Mouse (Mus musculus) heart, embryonic 11.5 days (tissue): ENCODE measurements around the gene Gm20388. TPM values are rescaled to one million over a fixed set of nuclear protein-coding genes. Genes with fewer than 3 reads are reported as not detected.

ENCODE experiments used
- ATAC-seq: fragments of 200-750 bp; cut with Nextera tagmentation; replicated peaks from 2 replicates; pipeline ENCODE4 v1.8.0; 2017; ENCODE audit warnings: moderate library complexity; ENCODE audit not compliant: insufficient number of reproducible peaks, low FRiP score, low TSS enrichment
- H3K27ac ChIP-seq: fragments of 300-500 bp; sonication (generic); 2 replicates; pipeline ENCODE4 v1.5.1; 2014; ENCODE audit warnings: mild to moderate bottlenecking, low read depth, low read length
- H3K27me3 ChIP-seq: fragments of 300-500 bp; sonication (generic); 2 replicates; pipeline ENCODE4 v1.6.1; 2014; ENCODE audit warnings: mild to moderate bottlenecking, low read length, mixed read lengths; ENCODE audit not compliant: control insufficient read depth, insufficient read depth
- H3K36me3 ChIP-seq: fragments of 300-500 bp; sonication (generic); 2 replicates; pipeline ENCODE4 v1.6.1; 2014; ENCODE audit warnings: mild to moderate bottlenecking, low read length, moderate library complexity, mixed read lengths; ENCODE audit not compliant: control insufficient read depth, insufficient read depth
- H3K4me1 ChIP-seq: fragments of 300-500 bp; sonication (generic); 2 replicates; pipeline ENCODE4 v1.6.1; 2014; ENCODE audit warnings: low read length; ENCODE audit not compliant: control insufficient read depth, insufficient read depth
- H3K4me2 ChIP-seq: fragments of 300-500 bp; sonication (generic); 2 replicates; pipeline ENCODE4 v1.6.1; 2014; ENCODE audit warnings: mild to moderate bottlenecking, moderate library complexity
- H3K4me3 ChIP-seq: fragments of 300-500 bp; sonication (generic); 2 replicates; pipeline ENCODE4 v1.5.1; 2014; ENCODE audit warnings: low read depth, low read length
- H3K9ac ChIP-seq: fragments of 300-500 bp; sonication (generic); 2 replicates; pipeline ENCODE4 v1.6.1; 2014; ENCODE audit warnings: mild to moderate bottlenecking, low read depth, low read length, moderate library complexity
- H3K9me3 ChIP-seq: fragments of 300-500 bp; sonication (generic); replicated peaks from 2 replicates; pipeline ENCODE4 v1.6.1; 2016; ENCODE audit warnings: low read length; ENCODE audit not compliant: control insufficient read depth
- WGBS: fragments of 180-500 bp; shearing (Covaris S2); extraction: QIAGEN DNeasy Blood & Tissue Kit; methylation state at CpG from one replicate; pipeline ENCODE4 v1.1.7; 2014; ENCODE audit not compliant: insufficient replicate concordance; 5-methylcytosine and 5-hydroxymethylcytosine counted together
- polyA plus RNA-seq: library from polyadenylated mRNA; unstranded; fragments of >200 nt; fragmentation: Nextera tagmentation; extraction: Ambion mirVana; gene quantifications from 2 replicates; pipeline ENCODE4 v1.2.1, GENCODE M21; 2014

Gm20388 gene
- polyA plus RNA-seq, 1 experiment from 2014 or later, result 6.4 TPM

GRCm38 (mm10) chr8:123234918-123235519 lies 3324.4 kb downstream of the Gm20388 start:
- ATAC-seq, result no peak
- whole genome bisulfite sequencing, result 37% methylated on average over 13 of the region's 13 CpGs
- Histone ChIP-seq H3K4me1 (peaks cover 7% of the 10 kb centered on the region; the same call in 1 of the 2 replicates), H3K9ac (peak overlapping the region; percentile 56), H3K27me3 (peaks cover 31% of the 10 kb centered on the region), H3K4me3 (peak overlapping the region; percentile 50), H3K27ac (no peak overlapping the region), H3K36me3 (no peaks in the 10 kb centered on the region), H3K9me3 (no peaks in the 10 kb centered on the region), H3K4me2 (peak overlapping the region; percentile 80)

GRCm38 (mm10) chr8:123235520-123236497 lies 3325.2 kb downstream of the Gm20388 start, which contains the start of gene Spata2l:
Spata2l (minus strand) TSS chr8:123236233.
- Histone ChIP-seq H3K27me3 (peaks cover 31% of the 10 kb centered on the region), H3K9me3 (no peaks in the 10 kb centered on the region), H3K9ac (peak within 1 kb of the TSS; percentile 56), H3K4me3 (peak within 1 kb of the TSS; percentile 50), H3K4me1 (peaks cover 7% of the 10 kb centered on the region; the same call in 1 of the 2 replicates), H3K36me3 (no peaks in the 10 kb centered on the region), H3K4me2 (peak within 1 kb of the TSS; percentile 80), H3K27ac (no peak within 1 kb of the TSS)
- ATAC-seq, result peak; percentile 78
- 2% methylated on average over 57 of the region's 57 CpGs for WGBS

- ATAC-seq, result no peak
- peaks cover 17% of the 10 kb centered on the region for H3K27me3 ChIP-seq
Measured at GRCm38 (mm10) chr8:123239398-123239797, 3328.8 kb downstream of the Gm20388 start.

DNA sequence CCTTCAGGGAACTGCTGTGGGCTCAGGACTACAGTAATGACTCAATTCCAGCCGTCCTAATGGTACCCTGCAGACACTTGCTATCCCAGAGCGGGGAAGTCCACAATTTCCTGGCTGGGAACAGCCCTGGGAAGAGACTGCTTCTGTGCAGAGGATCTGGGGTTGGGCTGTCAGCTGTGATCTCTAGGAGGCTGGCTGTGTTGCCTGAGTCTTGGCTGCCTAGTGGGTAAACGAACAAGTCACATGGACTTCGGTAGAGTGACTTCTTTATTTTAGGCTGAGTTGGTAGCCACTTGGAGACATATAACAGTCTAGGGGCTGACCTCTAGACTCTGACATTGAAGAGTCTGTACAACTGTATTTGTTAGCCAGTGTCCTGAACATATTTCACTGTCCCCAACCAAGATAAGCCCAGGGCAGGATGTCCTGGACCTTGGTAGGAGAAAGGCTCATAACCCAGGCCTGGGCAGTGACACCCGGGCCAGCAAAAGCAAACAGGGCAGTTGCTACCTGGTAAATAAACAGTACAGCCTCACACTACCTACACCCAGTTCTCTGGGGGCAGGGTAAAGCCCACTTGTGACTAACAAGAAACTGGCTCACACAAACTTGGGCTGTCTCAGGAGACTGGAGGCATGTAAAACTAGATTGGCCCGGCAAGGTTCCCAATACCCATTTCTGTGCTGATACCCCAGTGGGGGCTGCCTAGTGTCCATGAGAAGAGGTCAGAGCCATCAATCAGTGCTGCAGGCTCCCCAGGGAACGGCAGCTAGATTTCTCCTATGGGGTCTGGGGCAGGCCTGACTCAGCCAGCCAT lies 3331.7 kb downstream of the Gm20388 start:
- no peak for ATAC-seq
- Histone ChIP-seq H3K4me2 (no peak overlapping the region), H3K4me1 (no peaks in the 10 kb centered on the region), H3K9me3 (no peaks in the 10 kb centered on the region), H3K27me3 (no peaks in the 10 kb centered on the region), H3K9ac (no peak overlapping the region), H3K4me3 (no peak overlapping the region), H3K36me3 (peaks cover 21% of the 10 kb centered on the region), H3K27ac (no peak overlapping the region)
- 78% methylated on average over 7 of the region's 7 CpGs for WGBS

More at GRCm38 (mm10) chr8:123239398-123239797, 3328.8 kb downstream of the Gm20388 start:
- 88% methylated on average over 10 of the region's 10 CpGs for WGBS
- peaks cover 5% of the 10 kb centered on the region for H3K36me3 ChIP-seq
- H3K4me1 ChIP-seq, result peaks cover 7% of the 10 kb centered on the region; the same call in 1 of the 2 replicates
- no peak overlapping the region for H3K9ac ChIP-seq
- no peak overlapping the region for H3K4me3 ChIP-seq
- no peak overlapping the region for H3K4me2 ChIP-seq
- H3K27ac ChIP-seq, result no peak overlapping the region
- H3K9me3 ChIP-seq, result no peaks in the 10 kb centered on the region

DNA sequence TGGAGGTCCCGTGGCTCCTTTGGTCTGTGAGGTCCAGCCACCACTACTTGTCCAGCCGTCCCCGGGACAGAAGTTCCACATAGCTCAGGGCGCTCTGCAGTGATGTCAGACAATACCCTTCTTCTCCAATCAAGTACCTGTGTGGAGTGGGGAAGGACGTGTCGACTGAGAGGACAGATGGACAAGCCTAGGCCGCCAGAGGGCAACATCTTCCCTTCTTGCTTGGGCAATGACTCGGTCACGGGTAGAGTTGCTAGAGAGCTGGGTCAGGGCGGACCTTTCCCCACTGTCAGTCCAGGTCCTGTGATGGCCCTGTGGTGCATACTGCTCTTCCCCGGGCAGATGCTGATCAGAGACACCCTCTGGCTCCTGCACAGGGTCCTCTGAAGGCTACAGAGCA lies 3332.4 kb downstream of the Gm20388 start:
- no peak overlapping the region for H3K4me3 ChIP-seq
- no peak overlapping the region for H3K4me2 ChIP-seq
- no peak overlapping the region for H3K9ac ChIP-seq
- H3K36me3 ChIP-seq, result peaks cover 25% of the 10 kb centered on the region
- 63% methylated on average over 11 of the region's 11 CpGs for WGBS
- H3K27ac ChIP-seq, result no peak overlapping the region
- no peaks in the 10 kb centered on the region for H3K27me3 ChIP-seq
- ATAC-seq, result no peak
- H3K9me3 ChIP-seq, result no peaks in the 10 kb centered on the region
- H3K4me1 ChIP-seq, result no peaks in the 10 kb centered on the region

GRCm38 (mm10) chr8:123244382-123244781 lies 3333.7 kb downstream of the Gm20388 start:
- no peaks in the 10 kb centered on the region for H3K4me1 ChIP-seq
- no peak overlapping the region for H3K9ac ChIP-seq
- peaks cover 33% of the 10 kb centered on the region for H3K36me3 ChIP-seq
- H3K4me2 ChIP-seq, result no peak overlapping the region
- H3K27me3 ChIP-seq, result no peaks in the 10 kb centered on the region
- 85% methylated on average over 4 of the region's 4 CpGs for WGBS
- no peak for ATAC-seq
- no peaks in the 10 kb centered on the region for H3K9me3 ChIP-seq
- no peak overlapping the region for H3K4me3 ChIP-seq
- no peak overlapping the region for H3K27ac ChIP-seq

- H3K4me2 ChIP-seq, result no peak overlapping the region
- no peak for ATAC-seq
- WGBS, result 87% methylated on average over 12 of the region's 12 CpGs
- H3K9ac ChIP-seq, result no peak overlapping the region
- H3K27ac ChIP-seq, result no peak overlapping the region
- H3K4me3 ChIP-seq, result no peak overlapping the region
- H3K9me3 ChIP-seq, result no peaks in the 10 kb centered on the region
- H3K4me1 ChIP-seq, result no peaks in the 10 kb centered on the region
- H3K36me3 ChIP-seq, result peaks cover 39% of the 10 kb centered on the region
- no peaks in the 10 kb centered on the region for H3K27me3 ChIP-seq
Measured at GRCm38 (mm10) chr8:123245543-123245942, 3334.9 kb downstream of the Gm20388 start.

DNA sequence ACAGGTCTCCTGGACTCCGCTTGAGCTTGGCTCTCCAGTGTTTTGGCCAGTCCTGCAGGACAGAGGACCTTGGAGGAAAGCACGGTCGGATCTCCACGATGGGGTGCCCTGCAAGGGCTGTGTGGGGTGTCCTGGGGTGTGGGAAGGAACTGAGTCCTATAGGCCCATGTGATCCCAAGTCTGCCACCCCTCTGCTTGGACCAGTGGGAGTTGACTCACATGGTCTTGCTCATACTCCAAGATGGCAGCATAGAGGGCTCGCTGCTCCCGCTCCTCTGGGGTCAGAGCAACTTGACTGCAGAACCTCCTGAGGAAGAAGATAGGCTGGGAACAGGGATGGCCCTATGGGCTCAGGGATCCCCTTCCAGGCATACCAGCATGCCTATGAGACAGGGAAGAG lies 3337.1 kb downstream of the Gm20388 start:
- no peak for ATAC-seq
- peaks cover 42% of the 10 kb centered on the region for H3K36me3 ChIP-seq

More for the DNA sequence above, 3337.1 kb downstream of the Gm20388 start:
- no peak overlapping the region for H3K4me2 ChIP-seq
- H3K9me3 ChIP-seq, result no peaks in the 10 kb centered on the region
- peaks cover 5% of the 10 kb centered on the region for H3K4me1 ChIP-seq
- no peaks in the 10 kb centered on the region for H3K27me3 ChIP-seq
- H3K9ac ChIP-seq, result no peak overlapping the region
- WGBS, result 92% methylated on average over 6 of the region's 6 CpGs
- no peak overlapping the region for H3K4me3 ChIP-seq
- H3K27ac ChIP-seq, result no peak overlapping the region
